23 mouse cellular contexts compared by ENCODE assay signal in the genomic region with DNA sequence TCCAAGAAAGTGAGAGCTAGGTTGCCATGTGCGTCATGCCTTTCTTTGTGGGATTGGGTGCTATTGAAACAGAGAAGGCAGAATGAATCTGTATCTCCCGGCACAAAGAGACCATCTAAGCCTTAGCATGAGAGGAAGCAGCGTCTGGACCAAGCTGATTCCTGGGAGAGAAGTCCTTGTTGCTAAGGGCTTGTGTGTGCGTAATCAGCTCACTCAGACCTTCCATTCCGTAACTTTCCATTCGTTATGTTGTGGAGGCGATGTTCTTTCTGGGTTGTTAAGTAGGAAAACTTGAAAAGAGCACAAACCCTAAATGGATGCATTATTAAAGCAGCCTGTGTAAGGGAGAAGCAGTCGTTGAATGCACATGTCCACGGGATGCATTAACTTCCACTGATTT.
A peak's percentile ranks its signal among the peaks of the same experiment; 100 is the strongest.
DNase-seq lines count a peak whose midpoint lies in the region; ATAC-seq and TF ChIP-seq lines count a peak whose summit lies in the region.
"Had no signal": no experiment of that assay in that cellular context is flagged by ENCODE, and none has a peak within 500 bp of the region (broad histone marks: within the 10 kb centered on the region; RNA-seq: fewer than 3 reads in every experiment).

No protein-coding gene starts in this region.

- 48% methylated on average over 9 of the region's 9 CpGs for WGBS in forebrain, embryonic 12.5 days
- 28% methylated on average over 9 of the region's 9 CpGs for WGBS in forebrain, embryonic 16.5 days
- 66% methylated on average over 9 of the region's 9 CpGs for WGBS in hindbrain, embryonic 14.5 days
- WGBS in hindbrain, embryonic 10.5 days, result 85% methylated on average over 9 of the region's 9 CpGs
- 55% methylated on average over 9 of the region's 9 CpGs for WGBS in midbrain, postnatal 0 days
- WGBS in midbrain, embryonic 11.5 days, result 77% methylated on average over 9 of the region's 9 CpGs

- H3K4me3 ChIP-seq in forebrain, embryonic 12.5 days (replicated peaks), result no peak overlapping the region
- no peak overlapping the region for H3K4me3 ChIP-seq in forebrain, embryonic 16.5 days (replicated peaks; ENCODE audit: low read length)
- H3K4me3 ChIP-seq in hindbrain, embryonic 14.5 days (replicated peaks; ENCODE audit: low read length), result no peak overlapping the region
- no peak overlapping the region for H3K4me3 ChIP-seq in hindbrain, embryonic 10.5 days
- no peak overlapping the region for H3K4me3 ChIP-seq in midbrain, postnatal 0 days (ENCODE audit: low read depth, low read length)
- H3K4me3 ChIP-seq in midbrain, embryonic 11.5 days (ENCODE audit: low read depth, low read length), result no peak overlapping the region
- H3K4me3 ChIP-seq: embryonic facial prominence, embryonic 15.5 days; limb, embryonic 15.5 days; midbrain, embryonic 15.5 days; myocyte had no signal

- H3K9ac ChIP-seq in forebrain, embryonic 12.5 days, result no peak overlapping the region
- no peak overlapping the region for H3K9ac ChIP-seq in forebrain, embryonic 16.5 days (replicated peaks; ENCODE audit: low read depth, low read length)
- no peak overlapping the region for H3K9ac ChIP-seq in hindbrain, embryonic 14.5 days
- no peak overlapping the region for H3K9ac ChIP-seq in midbrain, postnatal 0 days (replicated peaks; ENCODE audit: low read length, poor library complexity, severe bottlenecking)
- H3K9ac ChIP-seq in midbrain, embryonic 11.5 days (ENCODE audit: low read length), result no peak overlapping the region
- H3K9ac ChIP-seq: embryonic facial prominence, embryonic 15.5 days; limb, embryonic 15.5 days; liver, embryonic 14.5 days; lung, embryonic 14.5 days; midbrain, embryonic 15.5 days had no signal

- DNase-seq in hindbrain, embryonic 14.5 days (ENCODE audit: low spot score), result no peak
- DNase-seq in hindbrain, embryonic 10.5 days (ENCODE audit: low spot score), result no peak
- DNase-seq in midbrain, postnatal 0 days (ENCODE audit: low spot score), result peak; percentile 23
- DNase-seq in midbrain, embryonic 11.5 days (ENCODE audit: low spot score, missing footprints), result no peak
- DNase-seq: adrenal gland, postnatal 10 days; cerebellum, adult 9-10 months; gastrocnemius, postnatal 36 days; heart, postnatal 36 days; kidney, adult 2 months; left cerebral cortex, postnatal 4 days; lung, embryonic 14.5 days; thymus, adult 2 months; thymus, postnatal 4 days had no signal

- no peak for TF ChIP-seq CTCF in midbrain, postnatal 0 days (IDR thresholded peaks at IDR 0.05)

- peak; percentile 44; the same call in 1 of the 2 replicates for ATAC-seq in forebrain, embryonic 12.5 days (ENCODE audit: low FRiP score)
- no peak; the same call in 1 of the 2 replicates for ATAC-seq in forebrain, embryonic 16.5 days
- peak; percentile 35; the same call in 1 of the 2 replicates for ATAC-seq in hindbrain, embryonic 14.5 days (ENCODE audit: low FRiP score)
- ATAC-seq in midbrain, postnatal 0 days (ENCODE audit: low FRiP score), result no peak
- no peak for ATAC-seq in midbrain, embryonic 11.5 days (ENCODE audit: low FRiP score)
- no peak for ATAC-seq in granulocyte monocyte progenitor cell, adult 5-6 weeks (replicated peaks; ENCODE audit: poor library complexity, severe bottlenecking)
- ATAC-seq: inflammation-experienced regulatory T-cells, adult 6 months; midbrain, embryonic 15.5 days had no signal

- no peaks in the 10 kb centered on the region for H3K27me3 ChIP-seq in forebrain, embryonic 12.5 days
- H3K27me3 ChIP-seq in forebrain, embryonic 16.5 days (replicated peaks; ENCODE audit: control insufficient read depth, insufficient read depth, low read length), result no peaks in the 10 kb centered on the region
- H3K27me3 ChIP-seq in hindbrain, embryonic 14.5 days (ENCODE audit: control insufficient read depth, insufficient read depth, low read length), result no peaks in the 10 kb centered on the region
- H3K27me3 ChIP-seq in hindbrain, embryonic 10.5 days (ENCODE audit: insufficient read depth, poor library complexity, severe bottlenecking), result no peaks in the 10 kb centered on the region
- H3K27me3 ChIP-seq in midbrain, postnatal 0 days (ENCODE audit: insufficient read depth, low read length), result no peaks in the 10 kb centered on the region
- no peaks in the 10 kb centered on the region for H3K27me3 ChIP-seq in midbrain, embryonic 11.5 days (ENCODE audit: control insufficient read depth, insufficient read depth, low read length)
- H3K27me3 ChIP-seq: embryonic facial prominence, embryonic 15.5 days; limb, embryonic 15.5 days; midbrain, embryonic 15.5 days had no signal

- H3K27ac ChIP-seq in forebrain, embryonic 12.5 days, result no peak overlapping the region
- H3K27ac ChIP-seq in forebrain, embryonic 16.5 days (ENCODE audit: low read length), result no peak overlapping the region
- H3K27ac ChIP-seq in hindbrain, embryonic 14.5 days, result no peak overlapping the region
- H3K27ac ChIP-seq in hindbrain, embryonic 10.5 days, result no peak overlapping the region
- no peak overlapping the region for H3K27ac ChIP-seq in midbrain, postnatal 0 days (ENCODE audit: low read depth, low read length)
- no peak overlapping the region for H3K27ac ChIP-seq in midbrain, embryonic 11.5 days (ENCODE audit: low read depth, low read length)
- H3K27ac ChIP-seq: embryonic facial prominence, embryonic 15.5 days; kidney, postnatal 0 days; limb, embryonic 15.5 days; liver, embryonic 14.5 days; midbrain, embryonic 15.5 days had no signal

- H3K9me3 ChIP-seq in forebrain, embryonic 12.5 days, result no peaks in the 10 kb centered on the region
- no peaks in the 10 kb centered on the region for H3K9me3 ChIP-seq in forebrain, embryonic 16.5 days (ENCODE audit: control insufficient read depth, low read length)
- no peaks in the 10 kb centered on the region for H3K9me3 ChIP-seq in hindbrain, embryonic 14.5 days (ENCODE audit: control insufficient read depth, low read length)
- H3K9me3 ChIP-seq in hindbrain, embryonic 10.5 days, result no peaks in the 10 kb centered on the region
- H3K9me3 ChIP-seq in midbrain, postnatal 0 days (ENCODE audit: low read length), result no peaks in the 10 kb centered on the region
- no peaks in the 10 kb centered on the region for H3K9me3 ChIP-seq in midbrain, embryonic 11.5 days (ENCODE audit: control insufficient read depth, low read length)
- H3K9me3 ChIP-seq: embryonic facial prominence, embryonic 15.5 days; limb, embryonic 15.5 days; midbrain, embryonic 15.5 days had no signal

- no peaks in the 10 kb centered on the region for H3K36me3 ChIP-seq in forebrain, embryonic 12.5 days (replicated peaks)
- no peaks in the 10 kb centered on the region for H3K36me3 ChIP-seq in forebrain, embryonic 16.5 days (ENCODE audit: control insufficient read depth, insufficient read depth)
- no peaks in the 10 kb centered on the region for H3K36me3 ChIP-seq in hindbrain, embryonic 14.5 days (replicated peaks; ENCODE audit: control insufficient read depth, insufficient read depth)
- no peaks in the 10 kb centered on the region for H3K36me3 ChIP-seq in hindbrain, embryonic 10.5 days
- no peaks in the 10 kb centered on the region; the same call in 1 of the 2 replicates for H3K36me3 ChIP-seq in midbrain, postnatal 0 days (ENCODE audit: insufficient read depth, low read length)
- no peaks in the 10 kb centered on the region for H3K36me3 ChIP-seq in midbrain, embryonic 11.5 days (ENCODE audit: control insufficient read depth, insufficient read depth, low read length)
- H3K36me3 ChIP-seq: embryonic facial prominence, embryonic 15.5 days; limb, embryonic 15.5 days; midbrain, embryonic 15.5 days had no signal

- H3K4me2 ChIP-seq in forebrain, embryonic 12.5 days, result no peak overlapping the region
- no peak overlapping the region for H3K4me2 ChIP-seq in forebrain, embryonic 16.5 days (ENCODE audit: low read length)
- no peak overlapping the region for H3K4me2 ChIP-seq in hindbrain, embryonic 14.5 days (replicated peaks)
- no peak overlapping the region for H3K4me2 ChIP-seq in midbrain, postnatal 0 days (ENCODE audit: low read depth, low read length, poor library complexity, severe bottlenecking)
- no peak overlapping the region for H3K4me2 ChIP-seq in midbrain, embryonic 11.5 days
- H3K4me2 ChIP-seq: embryonic facial prominence, embryonic 15.5 days; limb, embryonic 15.5 days; lung, embryonic 14.5 days; midbrain, embryonic 15.5 days had no signal

- H3K4me1 ChIP-seq in forebrain, embryonic 12.5 days, result peaks cover 3% of the 10 kb centered on the region; the same call in 1 of the 2 replicates
- no peaks in the 10 kb centered on the region for H3K4me1 ChIP-seq in forebrain, embryonic 16.5 days (replicated peaks; ENCODE audit: control insufficient read depth, insufficient read depth, low read length)
- H3K4me1 ChIP-seq in hindbrain, embryonic 14.5 days (replicated peaks; ENCODE audit: control insufficient read depth, insufficient read depth, low read length), result no peaks in the 10 kb centered on the region
- H3K4me1 ChIP-seq in hindbrain, embryonic 10.5 days (replicated peaks), result no peaks in the 10 kb centered on the region
- H3K4me1 ChIP-seq in midbrain, postnatal 0 days (ENCODE audit: insufficient read depth, low read length), result no peaks in the 10 kb centered on the region
- H3K4me1 ChIP-seq in midbrain, embryonic 11.5 days (ENCODE audit: control insufficient read depth, insufficient read depth, low read length), result no peaks in the 10 kb centered on the region
- H3K4me1 ChIP-seq: embryonic facial prominence, embryonic 15.5 days; limb, embryonic 15.5 days; midbrain, embryonic 15.5 days had no signal

Comparison
In these comparisons a context has a peak if more than half of its experiments do, and no peak if none do; other contexts are left out.
1. ATAC-seq: peak in forebrain, embryonic 12.5 days (single experiment) and hindbrain, embryonic 14.5 days (single experiment); none in forebrain, embryonic 16.5 days (single experiment), midbrain, postnatal 0 days (single experiment), midbrain, embryonic 11.5 days (single experiment) and granulocyte monocyte progenitor cell, adult 5-6 weeks (single experiment).